Mouse (Mus musculus) kidney, embryonic 15.5 days (tissue): ENCODE measurements at regions not wholly inside any gene's neighbourhood (a gene's known extent, or its start where the extent isn't known, plus 50 kb on each side); places are given as distances from the start of the nearest gene placed in this dataset.

Source experiments
- ATAC-seq: fragments of 200-750 bp; cut with Nextera tagmentation; replicated peaks from 2 replicates; pipeline ENCODE4 v1.8.0; 2017; ENCODE audit warnings: moderate TSS enrichment; ENCODE audit not compliant: low FRiP score
- H3K27ac ChIP-seq: fragments of 300-500 bp; sonication (generic); 2 replicates; pipeline ENCODE4 v1.5.1; 2015; ENCODE audit warnings: mild to moderate bottlenecking, inconsistent platforms
- H3K27me3 ChIP-seq: fragments of 300-500 bp; sonication (generic); 2 replicates; pipeline ENCODE4 v1.6.1; 2015; ENCODE audit warnings: inconsistent platforms
- H3K36me3 ChIP-seq: fragments of 300-500 bp; sonication (generic); 2 replicates; pipeline ENCODE4 v1.6.1; 2015; ENCODE audit warnings: inconsistent platforms
- H3K4me1 ChIP-seq: fragments of 300-500 bp; sonication (generic); 2 replicates; pipeline ENCODE4 v1.6.1; 2015; ENCODE audit warnings: inconsistent platforms
- H3K4me2 ChIP-seq: fragments of 300-500 bp; sonication (generic); 2 replicates; pipeline ENCODE4 v1.6.1; 2015; ENCODE audit warnings: moderate library complexity, mild to moderate bottlenecking, inconsistent platforms
- H3K4me3 ChIP-seq: fragments of 300-500 bp; sonication (generic); replicated peaks from 2 replicates; pipeline ENCODE4 v1.5.1; 2015; ENCODE audit warnings: mild to moderate bottlenecking, inconsistent platforms
- H3K9ac ChIP-seq: fragments of 300-500 bp; sonication (generic); 2 replicates; pipeline ENCODE4 v1.6.1; 2015; ENCODE audit warnings: mild to moderate bottlenecking, inconsistent platforms
- H3K9me3 ChIP-seq: fragments of 300-500 bp; sonication (generic); replicated peaks from 2 replicates; pipeline ENCODE4 v1.6.1; 2016; ENCODE audit warnings: inconsistent platforms
- WGBS: fragments of 180-500 bp; shearing (Covaris S2); methylation state at CpG from one replicate; pipeline ENCODE4 v1.1.7; 2015; ENCODE audit warnings: mixed read lengths; 5-methylcytosine and 5-hydroxymethylcytosine counted together

DNA sequence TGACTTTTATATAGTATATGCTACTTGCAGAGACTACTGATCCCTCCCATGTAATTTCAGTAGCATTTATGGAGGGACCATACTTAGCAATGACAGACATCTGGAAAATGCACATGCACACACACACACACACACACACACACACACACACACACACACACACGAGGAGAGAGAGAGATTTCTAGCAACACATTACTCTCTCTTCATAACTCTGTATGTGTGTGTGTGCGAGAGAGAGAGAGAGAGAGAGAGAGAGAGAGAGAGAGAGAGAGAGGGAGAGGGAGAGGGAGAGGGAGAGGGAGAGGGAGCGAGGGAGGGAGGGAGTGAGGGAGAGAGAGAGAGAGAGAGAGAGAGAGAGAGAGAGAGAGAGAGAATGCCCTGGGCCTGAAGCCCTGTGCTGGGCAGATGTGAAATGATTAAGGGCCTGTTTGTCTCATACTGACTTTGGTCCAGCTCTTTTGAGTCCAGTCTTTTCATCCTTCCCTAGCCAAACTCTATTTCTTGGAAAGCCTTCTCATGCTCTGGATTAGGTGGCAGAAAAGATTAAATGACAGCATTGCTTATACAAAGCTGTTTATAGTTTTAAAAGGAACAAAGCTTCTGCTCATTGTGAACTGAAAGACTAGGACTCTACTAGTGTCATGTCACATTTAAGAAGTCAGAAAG lies 106.4 kb upstream of the 4933402D24Rik start:
- Histone ChIP-seq H3K9ac (no peak overlapping the region), H3K27me3 (no peaks in the 10 kb centered on the region), H3K4me3 (no peak overlapping the region), H3K27ac (no peak overlapping the region), H3K4me1 (no peaks in the 10 kb centered on the region; the same call in 1 of the 2 replicates), H3K9me3 (no peaks in the 10 kb centered on the region), H3K4me2 (no peak overlapping the region), H3K36me3 (no peaks in the 10 kb centered on the region)
- 93% methylated on average over 2 of the region's 3 CpGs for WGBS
- ATAC-seq: no peak

DNA sequence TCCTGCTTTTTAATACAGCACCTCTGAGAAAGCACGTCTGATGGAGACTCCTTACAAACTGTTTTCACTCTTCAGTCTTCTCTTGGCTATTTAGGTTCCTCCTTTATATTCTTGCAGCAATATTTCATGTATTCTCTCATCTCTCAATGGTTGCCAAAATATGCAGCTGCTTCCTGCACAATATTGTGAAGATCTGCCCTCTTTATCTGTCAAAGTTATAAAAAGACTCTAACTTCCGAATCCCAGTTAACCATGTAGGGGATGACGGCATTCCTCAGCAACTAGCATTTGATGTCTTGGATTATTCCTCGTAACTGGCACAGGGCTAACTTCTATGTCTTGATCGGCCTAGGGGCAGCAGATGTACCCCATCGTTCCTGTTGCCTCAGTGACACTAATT lies 102.8 kb upstream of the 4933402D24Rik start:
- ATAC-seq: no peak
- H3K27ac ChIP-seq: no peak overlapping the region
- H3K4me2 ChIP-seq: no peak overlapping the region
- H3K9ac ChIP-seq: no peak overlapping the region
- no peak overlapping the region for H3K4me3 ChIP-seq
- WGBS: 67% methylated on average over 6 of the region's 6 CpGs
- H3K36me3 ChIP-seq: no peaks in the 10 kb centered on the region
- no peaks in the 10 kb centered on the region for H3K27me3 ChIP-seq
- no peaks in the 10 kb centered on the region for H3K9me3 ChIP-seq
- H3K4me1 ChIP-seq: no peaks in the 10 kb centered on the region

DNA sequence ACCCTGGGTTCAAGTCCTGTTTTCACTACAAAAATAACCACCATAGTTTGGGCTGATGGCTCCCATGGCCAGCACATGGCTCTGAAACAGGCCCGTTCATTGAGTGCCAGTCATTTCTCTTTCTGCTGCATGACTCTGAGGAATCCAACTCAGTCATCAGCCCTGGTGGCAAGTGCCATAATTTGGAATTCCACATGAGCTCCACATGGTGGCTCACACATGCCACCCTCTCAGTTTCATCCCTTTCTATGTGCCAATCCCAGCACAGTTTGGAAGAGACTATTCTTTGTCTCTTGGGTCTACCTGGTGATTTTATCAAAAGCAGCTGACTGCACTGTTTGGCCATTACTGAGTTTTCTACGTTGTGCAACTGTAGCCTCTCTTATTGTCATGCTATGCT lies 100.3 kb upstream of the 4933402D24Rik start:
- Histone ChIP-seq H3K4me3 (no peak overlapping the region), H3K9ac (no peak overlapping the region), H3K4me2 (no peak overlapping the region), H3K9me3 (no peaks in the 10 kb centered on the region), H3K36me3 (no peaks in the 10 kb centered on the region), H3K27ac (no peak overlapping the region), H3K4me1 (no peaks in the 10 kb centered on the region), H3K27me3 (no peaks in the 10 kb centered on the region)
- WGBS: 86% methylated on average over 2 of the region's 2 CpGs
- no peak for ATAC-seq

GRCm38 (mm10) chr1:63857933-63858649 lies 89.0 kb upstream of the 4933402D24Rik start:
- ATAC-seq: no peak
- no peaks in the 10 kb centered on the region for H3K36me3 ChIP-seq
- no peak overlapping the region for H3K4me3 ChIP-seq
- 57% methylated on average over 6 of the region's 6 CpGs for WGBS
- H3K4me1 ChIP-seq: peaks cover 9% of the 10 kb centered on the region; the same call in 1 of the 2 replicates
- H3K27ac ChIP-seq: 0 out of 2 replicates have a peak overlapping the region, but pooled peaks have one; percentile 3
- H3K27me3 ChIP-seq: no peaks in the 10 kb centered on the region
- no peaks in the 10 kb centered on the region for H3K9me3 ChIP-seq
- no peak overlapping the region for H3K9ac ChIP-seq
- no peak overlapping the region for H3K4me2 ChIP-seq

DNA sequence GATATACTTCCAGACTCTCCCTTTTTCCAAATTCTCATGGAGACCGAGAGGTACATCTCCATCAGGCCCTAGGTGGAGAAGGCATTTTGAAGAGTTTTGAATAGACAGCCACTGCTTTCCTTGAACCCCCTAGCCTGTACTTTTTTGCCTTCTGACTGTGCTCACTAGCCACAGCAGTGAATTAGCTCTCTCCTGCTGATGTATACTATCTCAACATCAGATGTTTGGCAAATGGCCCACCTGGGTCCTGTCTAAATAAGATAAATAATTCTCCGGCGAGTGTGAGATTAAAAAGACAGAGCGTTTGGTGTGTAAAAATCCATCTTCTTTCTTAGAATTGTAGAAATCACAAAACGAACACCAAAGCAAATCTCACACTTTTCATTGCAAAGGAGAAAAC lies 88.4 kb upstream of the 4933402D24Rik start:
- peaks cover 9% of the 10 kb centered on the region; the same call in 1 of the 2 replicates for H3K4me1 ChIP-seq
- no peak overlapping the region for H3K9ac ChIP-seq
- no peak for ATAC-seq
- H3K36me3 ChIP-seq: no peaks in the 10 kb centered on the region
- H3K4me3 ChIP-seq: no peak overlapping the region
- 0 out of 2 replicates have a peak overlapping the region, but pooled peaks have one; percentile 3 for H3K27ac ChIP-seq
- 57% methylated on average over 5 of the region's 5 CpGs for WGBS
- H3K9me3 ChIP-seq: no peaks in the 10 kb centered on the region
- no peaks in the 10 kb centered on the region for H3K27me3 ChIP-seq
- no peak overlapping the region for H3K4me2 ChIP-seq

DNA sequence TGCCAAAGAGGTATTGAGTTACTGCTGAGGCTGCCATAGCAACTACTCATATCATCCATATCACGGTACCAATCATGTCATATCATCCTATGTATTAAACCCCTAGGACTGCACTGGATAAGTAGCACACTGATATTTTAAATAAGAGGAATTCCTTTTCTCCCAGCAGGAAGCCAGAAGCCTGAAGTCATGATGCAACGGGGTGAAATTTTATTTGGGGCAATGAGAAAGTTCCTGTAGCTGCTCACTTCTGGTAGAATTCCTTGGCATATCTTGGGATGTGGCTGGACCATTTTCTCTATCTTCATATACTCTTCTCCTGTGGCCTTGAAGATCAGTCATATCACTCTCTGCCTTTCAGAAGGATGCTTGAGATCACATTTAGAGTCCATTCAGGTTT lies 87.3 kb upstream of the 4933402D24Rik start:
- no peak overlapping the region for H3K27ac ChIP-seq
- H3K36me3 ChIP-seq: no peaks in the 10 kb centered on the region
- peaks cover 9% of the 10 kb centered on the region; the same call in 1 of the 2 replicates for H3K4me1 ChIP-seq
- no peak overlapping the region for H3K9ac ChIP-seq
- ATAC-seq: no peak
- no peaks in the 10 kb centered on the region for H3K27me3 ChIP-seq
- H3K4me2 ChIP-seq: no peak overlapping the region
- H3K9me3 ChIP-seq: no peaks in the 10 kb centered on the region
- H3K4me3 ChIP-seq: no peak overlapping the region
- 84% methylated on average over 2 of the region's 2 CpGs for WGBS

DNA sequence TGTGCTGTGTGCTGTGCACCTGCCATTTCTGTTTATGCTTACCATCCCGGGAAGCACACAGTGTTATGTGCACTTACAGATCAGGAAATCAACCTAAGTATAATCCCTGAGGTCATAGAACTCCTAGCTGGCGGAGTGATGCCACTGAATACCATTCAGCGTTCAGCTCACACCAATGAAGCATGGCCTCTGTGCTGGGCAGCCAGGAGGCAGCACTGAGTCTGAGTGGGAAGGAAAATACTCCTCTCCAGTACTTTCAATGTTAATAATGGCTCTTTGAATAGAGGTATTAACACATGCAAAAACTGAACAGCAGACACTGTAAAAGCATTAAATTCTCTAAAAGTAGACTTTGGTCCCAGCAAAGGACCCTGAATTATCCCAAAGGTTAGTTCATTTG lies 85.7 kb upstream of the 4933402D24Rik start:
- WGBS: 65% methylated on average over 3 of the region's 3 CpGs
- Histone ChIP-seq H3K9me3 (no peaks in the 10 kb centered on the region), H3K4me2 (no peak overlapping the region), H3K4me3 (no peak overlapping the region), H3K36me3 (no peaks in the 10 kb centered on the region), H3K27ac (no peak overlapping the region), H3K4me1 (peaks cover 9% of the 10 kb centered on the region; the same call in 1 of the 2 replicates), H3K9ac (no peak overlapping the region), H3K27me3 (no peaks in the 10 kb centered on the region)
- no peak for ATAC-seq

GRCm38 (mm10) chr1:63851476-63852094 lies 82.5 kb upstream of the 4933402D24Rik start:
- Histone ChIP-seq H3K9me3 (no peaks in the 10 kb centered on the region), H3K27me3 (no peaks in the 10 kb centered on the region)

DNA sequence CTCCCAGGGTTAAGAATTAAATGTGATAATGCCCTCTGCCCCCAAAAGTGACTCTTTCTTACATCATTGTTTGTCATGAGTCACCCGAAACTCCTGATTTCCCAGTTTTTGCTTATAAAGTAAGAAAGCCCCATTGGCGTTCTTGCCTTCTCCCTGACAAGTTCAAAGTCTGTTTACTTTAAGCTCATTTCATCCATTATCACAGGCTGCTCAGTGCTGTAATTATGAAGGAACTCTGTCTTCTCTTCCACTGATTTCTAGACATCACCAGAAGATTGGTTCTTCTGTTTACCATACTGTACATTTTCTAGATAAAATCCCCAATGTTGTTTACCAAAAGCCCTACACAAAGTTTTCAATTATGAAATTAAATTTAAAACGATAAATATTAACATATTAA lies 81.2 kb upstream of the 4933402D24Rik start:
- Histone ChIP-seq H3K27me3 (no peaks in the 10 kb centered on the region), H3K9ac (no peak overlapping the region), H3K9me3 (no peaks in the 10 kb centered on the region), H3K4me2 (no peak overlapping the region), H3K27ac (no peak overlapping the region), H3K4me1 (no peaks in the 10 kb centered on the region), H3K4me3 (no peak overlapping the region), H3K36me3 (no peaks in the 10 kb centered on the region)
- no peak for ATAC-seq
- 72% methylated on average over 3 of the region's 3 CpGs for WGBS

More at GRCm38 (mm10) chr1:63851476-63852094, 82.5 kb upstream of the 4933402D24Rik start:
- Histone ChIP-seq H3K4me3 (no peak overlapping the region), H3K4me1 (no peaks in the 10 kb centered on the region), H3K9ac (no peak overlapping the region), H3K36me3 (no peaks in the 10 kb centered on the region), H3K27ac (no peak overlapping the region), H3K4me2 (no peak overlapping the region)
- no peak for ATAC-seq
- 83% methylated on average over 4 of the region's 4 CpGs for WGBS

DNA sequence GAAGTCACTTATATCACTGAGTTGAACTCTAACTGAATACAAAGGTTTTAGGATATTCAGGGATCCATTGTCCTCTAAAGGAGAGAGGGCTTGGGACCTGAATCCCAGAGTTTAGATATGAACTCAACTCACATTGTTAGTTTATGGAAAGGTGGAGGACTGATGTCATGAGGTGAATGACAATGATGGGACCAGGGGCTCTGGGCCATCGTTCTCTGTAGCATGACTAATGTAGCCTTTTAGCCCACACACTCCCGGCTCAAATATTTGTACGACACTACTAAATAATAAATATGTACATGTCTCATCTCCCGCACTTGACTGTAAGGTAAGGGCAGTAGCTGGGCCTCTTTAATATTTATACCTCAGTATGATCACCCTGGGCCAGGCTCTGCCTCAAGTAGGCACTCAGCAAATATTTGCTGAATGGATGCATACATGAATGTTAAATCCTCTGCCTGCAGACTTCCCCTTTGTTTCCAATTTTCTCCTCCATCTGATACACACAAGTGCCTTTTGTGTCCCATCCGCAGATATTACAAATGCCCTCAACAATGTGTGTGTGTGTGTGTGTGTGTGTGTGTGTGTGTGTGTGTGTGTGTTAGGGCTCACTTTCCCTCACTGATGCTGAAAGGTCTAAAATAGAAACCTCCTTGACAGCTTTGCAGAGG lies 59.2 kb upstream of the 4933402D24Rik start:
- 90% methylated on average over 5 of the region's 5 CpGs for WGBS
- ATAC-seq: no peak
- Histone ChIP-seq H3K4me3 (no peak overlapping the region), H3K27me3 (no peaks in the 10 kb centered on the region), H3K4me1 (no peaks in the 10 kb centered on the region), H3K9me3 (no peaks in the 10 kb centered on the region), H3K27ac (no peak overlapping the region), H3K36me3 (no peaks in the 10 kb centered on the region), H3K9ac (no peak overlapping the region), H3K4me2 (no peak overlapping the region)

DNA sequence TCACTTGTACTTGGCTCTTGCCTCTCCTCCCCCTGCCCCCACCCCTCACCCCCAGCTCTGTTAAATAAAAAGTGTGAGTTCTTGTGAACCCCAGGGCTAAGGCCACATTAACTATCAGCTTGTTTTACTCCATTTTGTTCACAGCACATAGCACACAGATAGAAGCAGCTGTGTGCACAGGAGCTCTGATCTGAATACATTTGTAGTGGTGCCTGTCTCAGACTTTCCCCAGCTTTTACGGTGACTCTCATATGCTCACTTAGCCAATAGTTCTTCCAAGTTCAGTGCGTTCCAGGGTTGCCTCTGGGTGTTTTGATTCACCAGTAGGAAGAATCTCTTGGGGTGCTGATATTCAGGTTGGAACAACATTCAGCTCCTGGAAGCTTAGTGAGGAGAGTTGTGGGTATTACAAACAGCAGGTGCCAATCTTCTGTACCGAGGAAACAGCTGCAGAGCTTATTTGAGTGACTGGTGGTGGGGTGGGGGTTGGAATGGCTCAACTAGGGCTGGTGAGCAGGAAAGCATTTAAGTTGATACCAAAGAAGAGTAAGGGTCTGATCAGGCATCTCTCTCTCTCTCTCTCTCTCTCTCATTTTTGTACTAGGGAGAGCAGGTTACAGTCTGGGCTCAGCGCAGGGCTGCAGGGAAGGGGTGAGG lies 51.7 kb upstream of the 4933402D24Rik start:
- no peaks in the 10 kb centered on the region for H3K9me3 ChIP-seq
- no peaks in the 10 kb centered on the region for H3K36me3 ChIP-seq
- no peaks in the 10 kb centered on the region for H3K27me3 ChIP-seq
- no peak overlapping the region for H3K27ac ChIP-seq
- H3K4me3 ChIP-seq: no peak overlapping the region
- no peak for ATAC-seq
- no peaks in the 10 kb centered on the region for H3K4me1 ChIP-seq
- H3K4me2 ChIP-seq: no peak overlapping the region
- no peak overlapping the region for H3K9ac ChIP-seq
- 66% methylated on average over 4 of the region's 4 CpGs for WGBS
